Mouse (Mus musculus): ENCODE measurements around the gene 3110082I17Rik. TPM values are rescaled to one million over a fixed set of nuclear protein-coding genes. Genes with fewer than 3 reads are reported as not detected.

3110082I17Rik gene
- total RNA-seq, 2 experiments from 2014 or later: 20.7 to 60.9 TPM

DNA sequence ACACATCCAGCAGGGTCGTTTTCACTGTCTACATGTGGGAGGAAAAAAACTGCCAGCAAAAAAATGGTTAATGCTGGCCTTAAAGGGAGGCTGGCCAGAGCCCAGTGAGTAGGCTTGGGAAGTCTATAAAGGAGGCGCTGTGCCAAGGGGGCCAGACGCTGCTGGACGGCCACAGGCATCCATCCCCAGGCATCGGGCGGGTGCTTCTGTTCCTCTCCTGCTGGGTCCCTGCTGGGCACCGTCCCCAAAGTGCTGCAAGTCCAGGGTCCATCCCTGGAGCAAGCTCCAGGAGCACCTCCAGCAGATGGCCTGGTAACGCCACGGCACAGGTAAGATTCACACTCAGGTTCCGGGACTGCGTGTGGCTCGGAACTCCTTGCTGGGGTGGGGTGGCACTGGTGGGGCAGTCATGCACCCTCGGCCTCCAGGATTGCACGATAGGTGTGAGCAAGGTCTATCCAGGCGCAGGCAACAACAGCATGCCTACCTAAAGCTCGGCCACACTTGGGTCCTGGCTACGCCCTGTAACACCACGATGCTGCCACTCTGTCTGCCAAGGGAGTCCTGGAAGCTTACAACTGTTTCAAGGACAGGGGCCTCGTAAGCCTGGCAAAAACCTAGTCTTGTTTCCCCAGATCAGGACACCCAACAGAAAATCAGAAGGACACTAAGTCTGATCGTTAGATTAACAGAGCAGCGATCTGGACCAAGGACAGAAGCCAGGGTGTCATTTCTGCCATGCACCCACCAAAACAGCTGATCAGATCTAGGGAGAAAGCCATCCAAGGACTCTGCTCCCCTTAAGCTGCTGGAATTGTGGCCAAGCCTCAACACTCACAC, 37.1 kb downstream of the 3110082I17Rik start, which contains the start of gene Gper1:
TSS of gene Gper1 (plus strand) at position 126 of the 840 bp plus-strand sequence.
- ATAC-seq (replicated peaks; ENCODE audit: poor library complexity): no peak

DNA sequence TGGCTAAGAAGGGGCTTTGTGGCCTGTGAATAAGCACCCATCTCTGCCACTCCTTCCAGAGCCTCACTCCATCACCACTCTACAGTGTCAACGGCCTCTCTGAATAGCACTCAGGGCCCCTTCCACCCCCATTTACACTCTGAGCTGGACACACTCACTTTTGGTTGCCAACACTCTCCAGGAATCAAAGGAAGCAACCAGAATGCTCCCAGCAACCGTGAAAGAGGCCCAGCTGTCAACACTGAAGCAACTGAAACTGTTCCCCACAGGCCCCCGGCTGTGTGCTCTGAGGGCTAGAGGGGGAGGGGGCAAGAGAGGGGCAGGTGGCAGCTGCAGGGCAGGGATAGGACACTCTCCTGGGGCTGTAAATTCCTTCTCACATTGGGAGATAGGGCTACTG, 41.7 kb downstream of the 3110082I17Rik start:
- ATAC-seq (replicated peaks; ENCODE audit: poor library complexity): no peak

- ATAC-seq (replicated peaks; ENCODE audit: poor library complexity): no peak
These were observed 42.2 kb downstream of the 3110082I17Rik start for GRCm38 (mm10) chr5:139418110-139418509.

DNA sequence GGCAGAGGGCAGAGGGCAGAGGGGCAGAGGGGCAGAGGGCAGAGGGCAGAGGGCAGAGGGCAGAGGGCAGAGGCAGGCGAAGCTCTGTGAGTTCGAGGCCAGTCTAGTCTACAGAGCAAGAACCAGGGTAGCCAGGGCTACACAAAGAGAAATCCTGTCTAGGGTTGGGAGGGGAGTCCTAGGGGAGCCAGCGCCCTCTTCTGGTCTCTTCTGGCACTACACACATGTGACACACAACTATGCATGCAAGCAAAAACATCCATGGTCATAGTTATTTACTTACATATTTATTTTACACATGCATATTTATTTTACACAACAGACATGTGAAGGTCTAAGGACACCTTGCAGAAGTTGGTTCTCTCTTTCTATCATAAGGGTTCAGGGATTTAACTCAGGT, 42.8 kb downstream of the 3110082I17Rik start:
- no peak for ATAC-seq (replicated peaks; ENCODE audit: poor library complexity)

DNA sequence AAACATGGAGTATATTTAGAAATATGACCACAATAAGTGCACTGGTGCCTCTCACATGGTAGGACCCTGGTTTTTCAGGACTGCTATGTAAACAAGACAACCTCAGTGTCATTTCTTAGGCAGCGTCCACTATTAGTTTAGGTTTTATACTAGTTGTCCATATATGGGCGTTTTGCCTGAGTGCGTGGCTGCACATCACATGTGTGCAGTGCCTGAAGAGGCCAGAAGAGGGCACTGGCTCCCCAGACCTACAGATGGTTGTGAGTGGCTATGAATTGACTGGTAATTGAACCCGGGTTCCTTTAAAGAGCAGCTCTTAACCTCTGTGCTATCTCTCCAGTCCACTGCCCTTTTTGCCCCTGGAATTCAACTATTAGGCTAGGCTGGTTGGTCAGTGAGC, 43.4 kb downstream of the 3110082I17Rik start:
- ATAC-seq (replicated peaks; ENCODE audit: poor library complexity): peak; percentile 62

GRCm38 (mm10) chr5:139415001-139415400, 45.3 kb downstream of the 3110082I17Rik start:
- no peak for ATAC-seq (replicated peaks; ENCODE audit: poor library complexity)

DNA sequence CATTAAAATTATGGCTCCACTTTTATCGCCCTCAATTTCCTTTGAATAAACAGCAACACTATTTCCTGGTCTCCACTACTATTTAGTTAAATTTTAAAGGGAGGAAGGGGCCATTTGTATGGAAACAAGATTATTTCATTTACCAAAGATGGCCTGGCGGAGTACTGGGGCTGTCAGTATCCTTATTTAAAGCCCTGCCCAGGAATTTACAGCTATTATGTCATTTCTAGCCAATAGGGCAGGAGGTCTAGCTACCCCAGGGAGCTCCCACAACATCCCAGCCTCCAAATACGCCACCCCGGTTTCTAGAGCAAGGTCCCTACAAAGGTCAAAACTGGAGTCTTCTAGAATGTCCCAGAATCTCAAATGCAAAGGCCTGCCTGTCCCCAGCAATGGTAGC, 46.8 kb downstream of the 3110082I17Rik start:
- ATAC-seq (replicated peaks; ENCODE audit: poor library complexity): no peak

DNA sequence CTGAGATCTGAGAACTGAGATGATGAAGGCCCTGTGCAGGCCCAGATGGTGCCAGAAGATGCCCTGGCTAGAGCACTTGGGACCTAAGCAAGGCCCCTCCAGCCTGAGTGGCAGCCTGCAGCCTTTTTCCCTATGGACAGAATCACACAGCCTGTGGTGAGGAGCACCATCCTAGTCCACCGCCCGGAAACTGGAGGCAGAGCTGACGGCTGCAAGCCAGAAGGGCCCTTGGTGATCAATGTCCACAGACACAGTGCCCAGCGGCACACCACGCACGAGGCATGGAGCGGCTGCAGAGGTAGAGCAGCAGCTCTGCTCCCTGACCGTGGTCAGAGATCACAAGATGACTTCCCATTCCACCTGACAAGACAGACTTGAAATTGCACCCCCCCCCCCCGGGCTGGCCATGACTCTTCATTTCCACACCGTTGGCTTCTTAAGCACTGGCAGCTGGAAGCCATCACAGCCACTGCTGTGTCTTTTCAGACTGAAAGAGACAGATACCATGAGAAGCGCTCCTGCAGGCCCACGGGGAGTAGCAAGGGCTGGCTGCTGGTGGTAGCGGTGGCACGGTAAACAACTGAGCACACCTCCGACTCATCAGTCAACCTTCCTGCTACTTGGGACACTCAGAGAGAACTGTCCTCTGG, 48.5 kb downstream of the 3110082I17Rik start:
- ATAC-seq (replicated peaks; ENCODE audit: poor library complexity): no peak

- no peak for ATAC-seq (replicated peaks; ENCODE audit: poor library complexity)
These were observed 49.2 kb downstream of the 3110082I17Rik start for GRCm38 (mm10) chr5:139411117-139411516.

- ATAC-seq (replicated peaks; ENCODE audit: poor library complexity): no peak
These were observed 50.3 kb downstream of the 3110082I17Rik start for GRCm38 (mm10) chr5:139410056-139410455.

- peak; percentile 12 for ATAC-seq (replicated peaks; ENCODE audit: poor library complexity)
These were observed 50.9 kb downstream of the 3110082I17Rik start for GRCm38 (mm10) chr5:139409412-139409811.

GRCm38 (mm10) chr5:139408511-139408910, 51.8 kb downstream of the 3110082I17Rik start:
- peak; percentile 56 for ATAC-seq (replicated peaks; ENCODE audit: poor library complexity)

DNA sequence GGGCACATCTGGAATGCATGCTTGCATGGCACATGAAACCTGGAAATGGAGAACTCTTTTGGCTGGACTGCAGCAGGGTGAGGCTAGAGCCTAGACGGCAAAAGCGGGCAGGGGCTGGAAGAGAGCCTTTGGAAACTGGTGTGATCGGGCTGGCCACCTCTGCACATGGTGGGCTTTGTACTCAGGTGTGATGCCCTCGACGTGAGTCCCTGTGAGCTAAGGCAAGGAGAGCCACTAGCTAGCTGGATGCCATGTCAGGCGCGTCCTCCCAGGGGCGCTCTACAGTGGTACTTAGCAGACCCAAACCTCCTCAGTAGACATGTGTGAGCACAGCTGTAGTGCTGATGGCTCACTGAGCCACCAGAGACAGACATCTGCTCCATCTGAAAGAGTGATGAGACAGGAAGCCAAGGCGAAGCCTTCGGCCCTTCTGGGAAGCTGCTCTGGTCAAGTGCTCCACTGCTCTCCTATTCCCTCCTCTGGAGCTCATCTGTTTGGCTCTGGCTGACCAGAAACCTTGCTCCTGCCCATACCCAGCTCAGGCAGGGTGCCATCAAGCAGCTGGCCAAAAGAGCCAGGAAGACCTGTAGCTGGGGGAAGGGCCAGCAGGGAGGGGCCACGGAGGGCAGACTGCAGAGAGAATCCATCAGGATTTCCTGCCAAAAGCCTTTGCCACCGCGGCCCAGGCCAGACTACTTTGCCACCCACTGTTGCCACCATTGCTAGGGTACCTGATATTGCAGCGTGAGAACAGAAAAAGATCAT, 53.0 kb downstream of the 3110082I17Rik start:
- no peak for ATAC-seq (replicated peaks; ENCODE audit: poor library complexity)

DNA sequence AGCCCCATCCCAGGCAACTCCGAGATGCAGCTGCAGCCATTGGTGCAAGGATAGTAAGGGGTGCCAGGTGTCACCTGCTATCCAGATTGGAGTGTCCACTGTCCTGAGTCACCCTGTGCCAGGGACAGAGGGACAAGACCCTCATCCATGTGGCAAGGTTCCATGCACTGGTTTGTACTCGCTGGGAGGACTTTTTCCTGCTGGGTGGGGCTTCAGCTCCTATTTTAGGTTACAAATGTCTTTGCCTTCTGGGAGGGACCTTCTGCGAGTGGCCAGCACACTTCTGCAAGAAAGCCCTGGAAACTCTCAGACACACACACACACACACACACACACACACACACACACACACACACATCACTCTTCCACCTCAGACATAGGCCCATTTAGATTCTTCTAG, 54.4 kb downstream of the 3110082I17Rik start:
- ATAC-seq (replicated peaks; ENCODE audit: poor library complexity): no peak

- no peak for ATAC-seq (replicated peaks; ENCODE audit: poor library complexity)
These were observed 54.8 kb downstream of the 3110082I17Rik start for GRCm38 (mm10) chr5:139405478-139405877.

GRCm38 (mm10) chr5:139404801-139405401, 55.4 kb downstream of the 3110082I17Rik start, which contains the start of gene C130050O18Rik:
TSS of gene C130050O18Rik (plus strand) at chr5:139405280.
- peak; percentile 57 for ATAC-seq (replicated peaks; ENCODE audit: poor library complexity)

DNA sequence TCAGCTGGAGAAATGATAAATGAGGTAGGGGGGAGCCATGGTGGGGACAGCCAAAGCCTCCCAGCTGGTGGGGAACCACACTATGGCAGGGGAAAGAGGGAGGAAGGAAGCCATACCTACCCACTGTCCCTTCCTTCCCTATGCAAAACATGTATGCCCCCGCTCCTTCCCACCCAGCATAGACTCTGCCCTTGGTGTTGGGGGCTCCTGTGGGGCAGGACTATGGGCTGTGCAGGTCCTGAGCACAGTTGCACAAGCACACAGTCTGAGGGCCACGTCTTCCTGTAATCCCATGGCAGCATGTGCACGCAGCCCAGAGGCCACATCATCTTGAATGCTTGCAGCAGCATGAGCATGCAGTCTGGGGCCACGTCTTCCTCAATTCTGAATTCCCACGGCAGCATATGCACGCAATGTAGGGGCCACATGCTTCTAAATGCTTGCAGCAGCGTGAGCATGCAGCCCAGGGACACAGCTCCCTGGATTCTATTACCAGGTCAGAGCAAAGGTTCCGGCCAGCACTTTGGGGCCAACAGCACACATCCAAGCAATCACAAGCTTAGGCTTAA, 56.6 kb downstream of the 3110082I17Rik start:
- ATAC-seq (replicated peaks; ENCODE audit: poor library complexity): peak; percentile 42

DNA sequence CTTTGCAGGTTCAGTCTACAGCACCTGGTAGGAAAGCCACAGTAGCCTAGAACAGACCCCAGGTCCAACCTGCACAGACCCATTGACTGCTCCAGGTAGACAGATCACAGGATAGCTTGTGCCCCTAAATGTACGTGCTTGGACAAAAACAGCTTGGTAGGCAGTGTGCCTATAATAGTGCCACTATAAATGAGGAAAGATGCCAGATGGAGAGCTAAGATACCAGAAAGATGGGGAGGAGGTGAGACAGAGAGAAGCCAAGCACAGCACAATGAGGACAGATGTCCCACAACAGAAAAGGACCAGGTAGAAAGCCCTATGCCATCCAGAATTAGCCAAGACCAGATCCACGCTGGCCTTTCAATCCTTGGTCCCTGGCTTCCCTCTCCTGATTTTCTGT, 58.2 kb downstream of the 3110082I17Rik start:
- no peak for ATAC-seq (replicated peaks; ENCODE audit: poor library complexity)

DNA sequence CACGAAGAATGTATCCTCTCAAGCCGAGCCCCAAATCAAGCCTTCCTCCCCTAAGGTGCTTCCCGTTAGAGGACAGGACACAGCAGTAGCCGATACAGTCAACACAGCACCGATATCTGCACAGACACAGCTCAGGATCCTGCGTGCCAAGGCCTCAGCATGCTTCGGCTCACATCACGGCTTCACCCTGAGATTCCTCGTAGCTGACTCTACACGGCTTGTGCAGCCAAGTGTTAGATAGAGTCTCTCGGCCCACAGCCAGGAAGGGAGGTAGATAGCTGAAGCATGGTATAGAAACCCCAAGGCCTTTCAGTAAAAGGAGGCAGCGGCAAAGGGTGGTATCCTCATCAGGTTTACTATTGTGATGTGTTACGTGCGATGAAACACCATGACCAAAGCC, 60.3 kb downstream of the 3110082I17Rik start:
- no peak for ATAC-seq (replicated peaks; ENCODE audit: poor library complexity)

DNA sequence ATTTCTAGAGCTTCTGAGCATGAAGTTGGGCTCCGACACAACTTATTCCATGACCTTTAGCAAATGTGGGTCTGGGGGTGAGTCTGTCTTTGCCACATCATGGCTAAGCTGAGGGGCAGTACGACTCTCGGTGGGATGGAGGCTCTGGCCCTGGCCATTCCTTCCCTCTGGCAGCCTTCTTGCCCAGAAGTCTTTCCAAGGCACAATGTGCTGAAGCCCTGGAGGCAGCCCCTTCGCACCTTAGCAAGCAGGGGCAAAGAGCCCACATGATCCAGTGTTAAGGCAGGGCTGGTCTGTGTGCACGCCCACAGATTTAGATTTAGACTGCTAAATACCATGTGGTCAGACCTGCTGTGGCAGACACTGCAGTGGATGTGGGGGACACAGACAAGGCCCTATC, 61.5 kb downstream of the 3110082I17Rik start:
- ATAC-seq (replicated peaks; ENCODE audit: poor library complexity): no peak

Data from megakaryocyte progenitor cell, adult 5-6 weeks (primary cell).